In genomic region chr3:90433381-90434020, GRCm38 (mm10) we compare ENCODE assay signal across 8 mouse cellular contexts. TPM values are rescaled to one million over a fixed set of nuclear protein-coding genes. Genes with fewer than 3 reads are reported as not detected.
DNase-seq lines count a peak whose midpoint lies in the region; ATAC-seq and TF ChIP-seq lines count a peak whose summit lies in the region.

Gene Ints3, minus strand, starts transcription at chr3:90433622.

- peaks cover 34% of the 10 kb centered on the region for H3K4me1 ChIP-seq in hindbrain, embryonic 10.5 days (replicated peaks)
- H3K4me1 ChIP-seq in lung, postnatal 0 days (ENCODE audit: insufficient read depth, low read depth, low read length), result peaks cover 21% of the 10 kb centered on the region; the same call in 1 of the 2 replicates

- ATAC-seq in frontal cortex, adult (ENCODE audit: low TSS enrichment), result peak; percentile 96
- peak; percentile 99 for ATAC-seq in lung, postnatal 0 days

- H3K27ac ChIP-seq in hindbrain, embryonic 10.5 days, result peak within 1 kb of the TSS; percentile 99
- peak within 1 kb of the TSS; percentile 98 for H3K27ac ChIP-seq in lung, postnatal 0 days (ENCODE audit: low read length)

- DNase-seq in MN1 (ENCODE audit: low spot score), result peak; percentile 99
- peak; percentile 100 for DNase-seq in cerebellum, adult 9-10 months
- DNase-seq in hindbrain, embryonic 10.5 days (ENCODE audit: low spot score), result peak; percentile 99
- DNase-seq in layer of hippocampus, adult 9-11 months, result peak; percentile 100
- DNase-seq in lung, postnatal 0 days (ENCODE audit: low spot score), result peak; percentile 100
- peak; percentile 98 for DNase-seq in ovary, postnatal 14 days (ENCODE audit: low spot score)
- peak; percentile 99 for DNase-seq in thymus, postnatal 14 days

- peak; percentile 23 for TF ChIP-seq CTCF in lung, postnatal 0 days (IDR thresholded peaks at IDR 0.05)

- H3K9ac ChIP-seq in lung, postnatal 0 days (replicated peaks; ENCODE audit: low read depth), result peak within 1 kb of the TSS; percentile 78

- no peak for TF ChIP-seq EP300 in lung, postnatal 0 days (IDR thresholded peaks at IDR 0.05)

- 1% methylated on average over 52 of the region's 52 CpGs for WGBS in hindbrain, embryonic 10.5 days
- WGBS in lung, postnatal 0 days, result under 1% methylated on average over 52 of the region's 52 CpGs

- no peaks in the 10 kb centered on the region for H3K27me3 ChIP-seq in hindbrain, embryonic 10.5 days (ENCODE audit: insufficient read depth, poor library complexity, severe bottlenecking)
- no peaks in the 10 kb centered on the region for H3K27me3 ChIP-seq in lung, postnatal 0 days (replicated peaks; ENCODE audit: insufficient read depth, low read length)

- H3K9me3 ChIP-seq in hindbrain, embryonic 10.5 days, result no peaks in the 10 kb centered on the region
- no peaks in the 10 kb centered on the region for H3K9me3 ChIP-seq in lung, postnatal 0 days (ENCODE audit: low read length)

- H3K4me3 ChIP-seq in hindbrain, embryonic 10.5 days, result peak within 1 kb of the TSS; percentile 82
- H3K4me3 ChIP-seq in lung, postnatal 0 days (ENCODE audit: low read depth, low read length), result peak within 1 kb of the TSS; percentile 65

- peaks cover 18% of the 10 kb centered on the region for H3K36me3 ChIP-seq in hindbrain, embryonic 10.5 days
- H3K36me3 ChIP-seq in lung, postnatal 0 days (ENCODE audit: insufficient read depth, low read length), result no peaks in the 10 kb centered on the region

- peak within 1 kb of the TSS; percentile 92 for H3K4me2 ChIP-seq in lung, postnatal 0 days (replicated peaks; ENCODE audit: low read depth, low read length)

RNA-seq across cellular contexts. Expression of gene Ints3, which starts in this region (rescaled TPM):
- 37.6 and 39.7 TPM in 2 replicates for polyA plus RNA-seq in hindbrain, embryonic 10.5 days (2016; fragmentation: Nextera tagmentation; extraction: Ambion mirVana)
- 10.6 and 13.9 TPM in 2 replicates for polyA plus RNA-seq in lung, postnatal 0 days (2015; fragmentation: Nextera tagmentation; extraction: Ambion mirVana)

Comparison
In these comparisons a context has a peak if more than half of its experiments do, and no peak if none do; other contexts are left out.
1. Peak in every context shown above with its lines: DNase-seq, ATAC-seq, H3K4me3 ChIP-seq and H3K27ac ChIP-seq.